In genomic region chr10:41280177-41280576, GRCm38 (mm10) we compare ENCODE assay signal across 33 mouse cellular contexts. TPM values are rescaled to one million over a fixed set of nuclear protein-coding genes. Genes with fewer than 3 reads are reported as not detected.
DNase-seq lines count a peak whose midpoint lies in the region; ATAC-seq and TF ChIP-seq lines count a peak whose summit lies in the region.
"Had no signal": no experiment of that assay in that cellular context is flagged by ENCODE, and none has a peak within 500 bp of the region (broad histone marks: within the 10 kb centered on the region; RNA-seq: fewer than 3 reads in every experiment).

No protein-coding gene starts in this region.

- H3K36me3 ChIP-seq in hindbrain, postnatal 0 days (ENCODE audit: insufficient read depth, low read length) = no peaks in the 10 kb centered on the region; the same call in 1 of the 2 replicates
- H3K36me3 ChIP-seq in hindbrain, embryonic 13.5 days = peaks cover 28% of the 10 kb centered on the region
- H3K36me3 ChIP-seq: limb, embryonic 12.5 days; lung, embryonic 15.5 days had no signal

- 34% methylated on average over 6 of the region's 6 CpGs for WGBS in hindbrain, postnatal 0 days
- WGBS in hindbrain, embryonic 13.5 days = 52% methylated on average over 6 of the region's 6 CpGs

- peak; percentile 67 to 83 for DNase-seq in cerebellum, postnatal 14 days
- DNase-seq in cerebellum, adult 8-10 months = no peak
- peak; percentile 75 for DNase-seq in hindbrain, postnatal 0 days (ENCODE audit: low spot score)
- peak; percentile 25 for DNase-seq in Muller cell, postnatal 12 days (ENCODE audit: inconsistent ontology term)
- peak; percentile 17 for DNase-seq in retina, embryonic 14.5 days (ENCODE audit: low spot score)
- DNase-seq in layer of hippocampus, adult 9-11 months = no peak
- DNase-seq: adrenal gland, postnatal 14 days; cerebellum, adult 2 months; embryo, embryonic 11 days; gastrocnemius, postnatal 10 days; kidney, adult 8-10 months; kidney, postnatal 4 days; layer of hippocampus, postnatal 36 days; thymus, postnatal 4 days had no signal

- H3K27ac ChIP-seq in hindbrain, postnatal 0 days = no peak overlapping the region
- H3K27ac ChIP-seq in hindbrain, embryonic 13.5 days = no peak overlapping the region
- H3K27ac ChIP-seq: embryonic facial prominence, embryonic 13.5 days; kidney, postnatal 0 days; limb, embryonic 12.5 days; lung, embryonic 15.5 days; midbrain, embryonic 10.5 days; neural tube, embryonic 15.5 days had no signal

- ATAC-seq in hindbrain, postnatal 0 days = peak; percentile 63
- no peak for ATAC-seq in hindbrain, embryonic 13.5 days (ENCODE audit: low FRiP score)
- ATAC-seq: forebrain, embryonic 16.5 days; intestine, embryonic 16.5 days had no signal

- no peak overlapping the region for H3K4me2 ChIP-seq in hindbrain, postnatal 0 days (ENCODE audit: low read depth, low read length)
- H3K4me2 ChIP-seq in hindbrain, embryonic 13.5 days = no peak overlapping the region
- H3K4me2 ChIP-seq: embryonic facial prominence, embryonic 13.5 days; heart, embryonic 11.5 days; limb, embryonic 12.5 days; liver, embryonic 11.5 days; lung, embryonic 15.5 days; neural tube, embryonic 15.5 days had no signal

- no peaks in the 10 kb centered on the region for H3K27me3 ChIP-seq in hindbrain, postnatal 0 days (ENCODE audit: insufficient read depth, low read length)
- no peaks in the 10 kb centered on the region for H3K27me3 ChIP-seq in hindbrain, embryonic 13.5 days
- H3K27me3 ChIP-seq: embryonic facial prominence, embryonic 13.5 days; limb, embryonic 12.5 days; lung, embryonic 15.5 days; neural tube, embryonic 15.5 days had no signal

- no peak overlapping the region for H3K4me3 ChIP-seq in hindbrain, postnatal 0 days (ENCODE audit: low read length)
- no peak overlapping the region for H3K4me3 ChIP-seq in hindbrain, embryonic 13.5 days
- H3K4me3 ChIP-seq: embryonic facial prominence, embryonic 13.5 days; erythroblast, embryonic 14.5 days; limb, embryonic 12.5 days; lung, embryonic 15.5 days; midbrain, embryonic 10.5 days; neural tube, embryonic 15.5 days had no signal

- no peak overlapping the region for H3K9ac ChIP-seq in hindbrain, postnatal 0 days (replicated peaks; ENCODE audit: low read length)
- no peak overlapping the region for H3K9ac ChIP-seq in hindbrain, embryonic 13.5 days
- H3K9ac ChIP-seq: embryonic facial prominence, embryonic 13.5 days; limb, embryonic 12.5 days; lung, embryonic 15.5 days; neural tube, embryonic 15.5 days had no signal

- H3K9me3 ChIP-seq in hindbrain, postnatal 0 days (ENCODE audit: low read length) = no peaks in the 10 kb centered on the region
- no peaks in the 10 kb centered on the region for H3K9me3 ChIP-seq in hindbrain, embryonic 13.5 days
- H3K9me3 ChIP-seq: embryonic facial prominence, embryonic 13.5 days; limb, embryonic 12.5 days; lung, embryonic 15.5 days; midbrain, embryonic 10.5 days; neural tube, embryonic 15.5 days had no signal

- no peaks in the 10 kb centered on the region for H3K4me1 ChIP-seq in hindbrain, postnatal 0 days (ENCODE audit: insufficient read depth, low read length)
- H3K4me1 ChIP-seq in hindbrain, embryonic 13.5 days (replicated peaks) = peaks cover 14% of the 10 kb centered on the region; the same call in 1 of the 2 replicates
- H3K4me1 ChIP-seq: limb, embryonic 12.5 days; neural tube, embryonic 15.5 days had no signal

- no peak for TF ChIP-seq CTCF in hindbrain, postnatal 0 days (IDR thresholded peaks at IDR 0.05; ENCODE audit: low read depth)

RNA-seq across cellular contexts. Expression of gene Fig4, which starts 22.9 kb away (rescaled TPM):
- total RNA-seq in hindbrain, postnatal 0 days (2014; rRNA removed) = 29.7 and 30.4 TPM in 2 replicates
- polyA plus RNA-seq in hindbrain, postnatal 0 days (2015; fragmentation: Nextera tagmentation; extraction: Ambion mirVana) = 29.9 and 32.6 TPM in 2 replicates
- 28.0 and 29.1 TPM in 2 replicates for polyA plus RNA-seq in hindbrain, embryonic 13.5 days (2015; fragmentation: Nextera tagmentation; extraction: Ambion mirVana)

RNA-seq across cellular contexts. Expression of gene Ak9, which starts 23.6 kb away (rescaled TPM):
- total RNA-seq in hindbrain, postnatal 0 days (2014; rRNA removed) = 0.18 and 0.21 TPM in 2 replicates
- polyA plus RNA-seq in hindbrain, postnatal 0 days (2015; fragmentation: Nextera tagmentation; extraction: Ambion mirVana) = 0.25 and 0.39 TPM in 2 replicates
- 0.25 and 0.26 TPM in 2 replicates for polyA plus RNA-seq in hindbrain, embryonic 13.5 days (2015; fragmentation: Nextera tagmentation; extraction: Ambion mirVana)
- total RNA-seq: gastrocnemius, postnatal 10 days; granulocyte monocyte progenitor cell, adult 5-6 weeks; hematopoietic stem cell, adult 5-6 weeks; megakaryocyte progenitor cell, adult 5-6 weeks; MEL; monocyte, adult 5-6 weeks had no signal
- polyA plus RNA-seq: erythroblast, embryonic 14.5 days; liver, embryonic 11.5 days; liver, embryonic 16.5 days; stomach, embryonic 14.5 days had no signal

Comparison
In these comparisons a context has a peak if more than half of its experiments do, and no peak if none do; other contexts are left out.
1. DNase-seq: peak in cerebellum, postnatal 14 days (2 of 2), hindbrain, postnatal 0 days (single experiment), Muller cell, postnatal 12 days (single experiment) and retina, embryonic 14.5 days (single experiment); none in cerebellum, adult 8-10 months (single experiment) and layer of hippocampus, adult 9-11 months (single experiment).